Mouse (Mus musculus) heart, postnatal 14 days (tissue): ENCODE data around the gene Rexo1. TPM values are rescaled to one million over a fixed set of nuclear protein-coding genes. Genes with fewer than 3 reads are reported as not detected.
A peak's percentile ranks its signal among the peaks of the same experiment; 100 is the strongest.

Experiments
- DNase-seq, 2 experiments: peaks; one replicate each; pipeline ENCODE4 v3.0.0; 2021 to 2022
- intact Hi-C: fragments of 180-260 bp; cut with DNase I; formaldehyde crosslinking; loops from one replicate; pipeline ENCODE4 v1.15.1; 2025
- microRNA-seq, 2 experiments: library from miRNA; unstranded; fragments of <30 nt; microRNA quantifications; one replicate each; pipeline ENCODE4 v1.2.0; 2021 to 2022
- total RNA-seq, 2 experiments: library from RNA; stranded (reverse); gene quantifications; 2 replicates each; pipeline ENCODE4 v1.2.3; 2021

Rexo1 gene
- total RNA-seq, 2 experiments from 2014 or later, result 14.2 to 18.1 TPM

DNA sequence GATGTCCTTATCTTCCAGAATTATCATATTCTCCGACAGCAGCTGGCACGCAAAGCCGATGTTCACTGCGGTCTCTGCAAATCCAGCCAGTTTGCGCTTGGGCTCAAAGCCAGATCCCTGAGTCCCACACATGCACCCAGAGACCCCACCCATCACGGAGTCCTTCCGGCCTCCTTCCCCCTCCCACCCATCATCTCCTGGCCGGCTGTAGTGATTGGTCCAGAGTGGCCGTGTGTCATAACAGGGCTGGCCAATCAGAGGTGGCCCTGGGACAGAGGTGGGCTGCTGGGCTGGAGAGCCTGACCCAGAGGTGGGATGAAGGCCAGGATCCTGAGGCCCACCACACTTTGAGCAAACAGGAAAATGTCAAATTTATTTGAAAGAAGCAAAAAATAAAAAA lies 35.2 kb downstream of the Rexo1 start:
- intact Hi-C loops, result no loop called here
- no peak for DNase-seq

- DNase-seq, result no peak
- intact Hi-C loops, result no loop called here
Measured at GRCm38 (mm10) chr10:80523299-80523698, 38.1 kb downstream of the Rexo1 start.

- DNase-seq, result no peak
- intact Hi-C loops, result no loop called here
Measured at GRCm38 (mm10) chr10:80519287-80519686, 42.1 kb downstream of the Rexo1 start.

DNA sequence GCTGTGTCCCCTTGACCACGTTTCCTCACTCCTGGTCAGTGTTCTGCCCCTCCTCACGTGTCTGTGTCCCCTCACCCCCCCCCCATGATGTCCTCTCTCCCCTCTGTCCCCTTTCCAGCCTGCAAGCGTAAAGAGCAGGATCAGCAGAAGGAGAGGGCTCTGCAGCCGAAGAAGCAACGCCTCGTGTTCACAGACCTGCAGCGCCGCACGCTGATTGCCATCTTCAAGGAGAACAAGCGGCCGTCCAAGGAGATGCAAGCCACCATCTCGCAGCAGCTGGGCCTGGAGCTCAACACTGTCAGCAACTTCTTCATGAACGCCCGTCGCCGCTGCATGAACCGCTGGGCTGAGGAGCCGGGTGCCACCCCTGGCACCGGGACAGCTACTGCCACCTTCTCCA lies 47.6 kb downstream of the Rexo1 start:
- intact Hi-C loops, result no loop called here
- DNase-seq, result no peak

GRCm38 (mm10) chr10:80510273-80510660 lies 51.1 kb downstream of the Rexo1 start:
- DNase-seq, result no peak
- intact Hi-C loops, result no loop called here

DNA sequence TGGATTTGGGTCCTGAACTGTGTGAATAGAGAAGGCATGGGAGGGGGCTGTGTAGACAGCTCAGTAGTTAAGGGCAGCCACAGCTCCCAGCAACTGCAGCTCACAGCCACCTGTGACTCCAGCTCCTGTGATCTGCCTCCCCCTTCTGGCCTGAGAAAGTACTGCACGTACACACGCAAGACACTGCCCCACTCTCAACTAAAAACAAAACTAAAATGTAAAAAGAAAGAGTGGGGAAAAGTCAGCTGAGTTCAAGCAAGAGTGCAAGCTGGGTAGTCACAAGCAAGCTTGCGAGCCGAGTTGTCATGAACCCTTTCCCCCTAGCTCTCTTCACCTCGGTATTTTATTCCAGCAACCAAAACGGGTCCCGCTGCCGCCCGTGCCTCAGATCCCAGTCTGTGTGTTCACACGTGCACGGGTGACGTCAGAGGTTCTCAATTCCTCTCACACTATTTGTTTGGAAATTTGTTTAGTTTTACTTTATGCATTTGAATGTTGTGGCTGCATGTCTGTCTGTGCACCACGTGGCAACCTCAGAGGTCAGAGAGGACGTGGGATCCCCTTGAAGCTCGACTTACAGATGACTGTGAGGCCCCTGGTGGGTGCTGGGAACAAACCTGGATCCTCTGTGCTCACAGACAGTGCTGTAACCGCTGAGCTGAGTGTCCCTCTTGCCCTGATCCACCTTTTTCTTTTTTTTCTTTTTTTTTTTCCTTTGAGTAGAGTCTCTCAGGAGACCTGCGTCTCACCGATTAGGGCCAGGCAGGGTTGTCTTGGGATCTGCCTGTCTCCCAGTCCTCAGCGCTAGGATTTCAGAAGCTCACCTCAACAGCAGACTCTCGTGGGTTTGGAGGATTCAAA lies 51.7 kb downstream of the Rexo1 start:
- intact Hi-C loops, result loop anchor here (1.0 to 2.0 kb wide), 3 partner anchors 47 to 133 kb away; no protein-coding TSS in a partner anchor

DNA sequence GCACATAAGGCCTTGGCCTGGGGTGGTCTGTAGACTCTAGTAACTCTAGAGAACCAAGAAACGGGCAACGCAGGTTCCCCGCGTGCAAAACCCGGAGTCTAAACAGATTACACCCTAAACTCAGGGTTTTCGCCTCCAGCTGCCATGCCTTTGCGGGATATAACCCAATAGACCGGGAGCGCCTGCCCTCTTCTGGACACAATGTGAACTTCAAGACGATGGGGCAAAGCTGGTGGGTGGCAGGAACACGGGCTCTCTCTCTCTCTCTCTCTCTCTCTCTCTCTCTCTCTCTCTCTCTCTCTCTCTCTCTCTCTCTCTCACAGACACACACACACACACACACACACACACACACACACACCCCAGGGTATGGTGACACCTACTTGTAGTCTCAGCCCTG lies 55.1 kb downstream of the Rexo1 start:
- DNase-seq, result peak; percentile 73 to 83
- intact Hi-C loops, result no loop called here

More for the DNA sequence above, 51.7 kb downstream of the Rexo1 start:
- DNase-seq, result peak; percentile 83 to 91

- DNase-seq, result no peak
- intact Hi-C loops, result no loop called here
Measured at GRCm38 (mm10) chr10:80504724-80505123, 56.6 kb downstream of the Rexo1 start.

- intact Hi-C loops, result no loop called here
Measured at GRCm38 (mm10) chr10:80503599-80504220, 57.6 kb downstream of the Rexo1 start.

DNA sequence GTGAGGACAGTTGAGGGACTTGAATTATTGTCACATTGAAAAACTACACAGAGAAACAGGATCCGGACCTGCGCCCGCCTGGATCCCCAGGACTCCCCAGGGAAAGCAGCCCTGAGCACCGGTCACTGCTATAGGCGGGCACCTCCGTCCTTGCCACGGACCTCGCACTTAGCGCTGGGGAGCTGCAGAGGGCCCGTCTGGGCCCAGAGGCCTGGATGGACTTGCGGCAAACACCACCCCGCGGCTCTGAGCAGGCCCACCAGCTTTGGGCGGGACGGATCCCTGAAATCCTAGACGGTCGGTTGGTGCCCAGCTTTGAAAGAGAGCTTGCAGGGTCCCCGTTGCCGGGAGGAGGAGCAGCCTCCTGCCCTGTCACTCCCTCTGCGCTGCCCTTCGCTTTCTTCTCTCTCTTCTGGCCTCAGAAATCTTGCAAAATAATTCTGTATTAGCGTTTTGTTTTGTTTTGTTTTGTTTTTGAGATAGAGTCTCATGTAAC lies 58.5 kb downstream of the Rexo1 start:
- DNase-seq, result no peak
- intact Hi-C loops, result no loop called here

More at GRCm38 (mm10) chr10:80503599-80504220, 57.6 kb downstream of the Rexo1 start:
- DNase-seq, result peak; percentile 36 to 44

- intact Hi-C loops, result no loop called here
- no peak for DNase-seq
Measured at GRCm38 (mm10) chr10:80502291-80502690, 59.1 kb downstream of the Rexo1 start.

GRCm38 (mm10) chr10:80496421-80496820 lies 64.9 kb downstream of the Rexo1 start:
- DNase-seq, result no peak
- intact Hi-C loops, result no loop called here

DNA sequence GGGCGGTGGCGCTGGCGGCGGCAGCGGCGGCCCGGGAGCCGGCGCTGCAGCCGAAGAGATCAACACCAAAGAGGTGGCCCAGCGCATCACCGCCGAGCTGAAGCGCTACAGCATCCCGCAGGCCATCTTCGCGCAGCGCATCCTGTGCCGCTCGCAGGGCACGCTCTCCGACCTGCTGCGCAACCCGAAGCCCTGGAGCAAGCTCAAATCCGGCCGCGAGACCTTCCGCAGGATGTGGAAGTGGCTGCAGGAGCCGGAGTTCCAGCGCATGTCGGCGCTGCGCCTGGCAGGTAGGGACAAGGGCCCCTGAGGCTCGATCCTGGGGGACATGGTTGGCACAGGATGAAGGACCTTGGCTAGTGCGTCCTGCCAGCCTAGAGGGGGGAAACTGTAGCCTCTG lies 65.5 kb downstream of the Rexo1 start:
- intact Hi-C loops, result no loop called here
- peak in 1 of 2 experiments; percentile 14 for DNase-seq

DNA sequence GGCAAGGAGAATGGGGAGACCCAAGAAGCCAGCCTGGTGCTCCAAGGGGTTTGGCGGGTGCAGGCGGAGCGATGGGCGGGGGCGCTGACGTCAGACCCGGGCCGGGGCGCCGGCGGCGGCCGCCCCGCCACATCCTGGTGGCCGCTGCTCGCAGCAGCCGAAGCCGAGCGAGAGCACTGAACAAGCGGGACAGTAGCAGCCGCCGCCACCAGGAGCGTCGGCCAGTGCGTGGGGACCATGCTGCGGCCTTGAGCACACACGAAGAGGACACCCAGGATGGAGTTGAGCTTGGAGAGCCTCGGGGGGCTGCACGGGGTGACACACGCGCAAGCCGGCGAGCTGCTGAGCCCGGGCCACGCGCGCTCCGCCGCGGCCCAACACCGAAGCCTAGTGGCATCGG lies 66.6 kb downstream of the Rexo1 start, which contains the start of gene Onecut3:
TSS of gene Onecut3 (plus strand) at position 104 of the 400 bp plus-strand sequence.
- intact Hi-C loops, result no loop called here
- DNase-seq, result peak; percentile 69 to 71

Small RNA genes within 50 kb of the gene (microRNA-seq; reads per million reads assigned to microRNA genes)
- 0.54 to 2.9 reads per million in 2 experiments for gene Mir6912

Other genes starting within 250 kb of the Rexo1 start
- gene 2310011J03Rik, start 241.0 kb downstream of the Rexo1 start, total RNA-seq, result 10 to 100 TPM; 13.3 to 15.0 TPM
- 1 to 10 TPM; 1.0 to 1.7 TPM for gene Pcsk4, start 232.1 kb downstream of the Rexo1 start, total RNA-seq
- 1 to 10 TPM; 2.0 to 2.6 TPM for gene Reep6, start 231.6 kb downstream of the Rexo1 start, total RNA-seq
- 10 to 100 TPM; 43.8 to 44.5 TPM for gene Adamtsl5, start 213.1 kb downstream of the Rexo1 start, total RNA-seq
- under 1 TPM; 0.12 to 0.22 TPM for gene Plk5, start 205.1 kb downstream of the Rexo1 start, total RNA-seq
- gene Mex3d, start 173.9 kb downstream of the Rexo1 start, total RNA-seq, result 10 to 100 TPM; 11.8 to 12.2 TPM
- gene Mbd3, start 162.0 kb downstream of the Rexo1 start, total RNA-seq, result 10 to 100 TPM; 78.6 to 84.0 TPM
- gene Uqcr11, start 154.7 kb downstream of the Rexo1 start, total RNA-seq, result 1,000 to 10,000 TPM; 1,852 to 1,908 TPM
- gene Tcf3, start 127.9 kb downstream of the Rexo1 start, total RNA-seq, result 10 to 100 TPM; 31.7 to 32.5 TPM
- not detected for gene Onecut3, start 66.7 kb downstream of the Rexo1 start, total RNA-seq
- gene Atp8b3, start 22.4 kb downstream of the Rexo1 start, total RNA-seq, result not detected
- 1 to 10 TPM; 4.5 to 4.7 TPM for gene Klf16, start 15.8 kb upstream of the Rexo1 start, total RNA-seq
- gene Abhd17a, start 28.8 kb upstream of the Rexo1 start, total RNA-seq, result 10 to 100 TPM; 73.0 to 75.1 TPM
- 10 to 100 TPM; 19.8 to 23.5 TPM for gene Scamp4, start 41.3 kb upstream of the Rexo1 start, total RNA-seq
- 1 to 10 TPM; 1.6 to 1.8 TPM for gene Adat3, start 41.3 kb upstream of the Rexo1 start, total RNA-seq
- under 1 TPM; 0.55 to 0.71 TPM for gene Gm49322, start 44.5 kb upstream of the Rexo1 start, total RNA-seq
- 100 to 1,000 TPM; 123 to 131 TPM for gene Csnk1g2, start 61.3 kb upstream of the Rexo1 start, total RNA-seq
- gene Btbd2, start 95.5 kb upstream of the Rexo1 start, total RNA-seq, result 10 to 100 TPM; 40.6 to 41.9 TPM
- gene Mknk2, start 116.6 kb upstream of the Rexo1 start, total RNA-seq, result 100 to 1,000 TPM; 166 to 169 TPM
- 10 to 100 TPM in 1 of 2 experiments, 1 to 10 TPM in 1; 7.0 to 11.4 TPM for gene Mob3a, start 140.4 kb upstream of the Rexo1 start, total RNA-seq
- 1 to 10 TPM; 4.5 to 4.9 TPM for gene Izumo4, start 140.6 kb upstream of the Rexo1 start, total RNA-seq
- gene Ap3d1, start 180.7 kb upstream of the Rexo1 start, total RNA-seq, result 10 to 100 TPM; 44.6 to 47.8 TPM
- gene Dot1l, start 193.6 kb upstream of the Rexo1 start, total RNA-seq, result 10 to 100 TPM; 55.1 to 56.3 TPM
- 10 to 100 TPM; 27.0 to 31.6 TPM for gene Sf3a2, start 236.6 kb upstream of the Rexo1 start, total RNA-seq
- gene Plekhj1, start 237.1 kb upstream of the Rexo1 start, total RNA-seq, result 10 to 100 TPM; 35.7 to 36.3 TPM
- under 1 TPM; 0.56 to 0.65 TPM for gene Amh, start 243.7 kb upstream of the Rexo1 start, total RNA-seq